Mouse (Mus musculus) gastrocnemius, postnatal 14 days (tissue): ENCODE data around the gene Tbc1d9. TPM values are rescaled to one million over a fixed set of nuclear protein-coding genes. Genes with fewer than 3 reads are reported as not detected.
"Not testable (repeated sequence)": the region's sequence is repeated elsewhere in the genome, so short reads cannot be mapped to it uniquely, and the experiment has no call there.

ENCODE experiments used
- DNase-seq: peaks from one replicate; pipeline ENCODE4 v3.0.0; 2021; ENCODE audit warnings: mixed read lengths
- intact Hi-C: fragments of 180-260 bp; cut with DNase I; formaldehyde crosslinking; loops from one replicate; pipeline ENCODE4 v1.15.1; 2025; ENCODE audit warnings: low total_unique reads
- total RNA-seq, 2 experiments: library from RNA; stranded (reverse); gene quantifications; 2 replicates each; pipeline ENCODE4 v1.2.3; 2021

Gene Tbc1d9
- total RNA-seq, 2 experiments from 2014 or later = 1.5 to 1.8 TPM

- DNase-seq = no peak
- intact Hi-C loops = no loop called here
Measured at GRCm38 (mm10) chr8:83304946-83305345, 139.8 kb downstream of the Tbc1d9 start.

GRCm38 (mm10) chr8:83309836-83310235 lies 144.7 kb downstream of the Tbc1d9 start:
- intact Hi-C loops = no loop called here
- DNase-seq = no peak

- intact Hi-C loops, DNase-seq: not testable (repeated sequence)
Measured at GRCm38 (mm10) chr8:83315084-83315483, 149.9 kb downstream of the Tbc1d9 start.

- intact Hi-C loops = no loop called here
- DNase-seq = no peak
Measured at GRCm38 (mm10) chr8:83315691-83316090, 150.5 kb downstream of the Tbc1d9 start.

GRCm38 (mm10) chr8:83320543-83320942 lies 155.4 kb downstream of the Tbc1d9 start:
- intact Hi-C loops = loop anchor here (10.0 kb wide), 1 partner anchor 124 kb away; no protein-coding TSS in a partner anchor
- no peak for DNase-seq

GRCm38 (mm10) chr8:83322374-83322773 lies 157.2 kb downstream of the Tbc1d9 start:
- intact Hi-C loops = loop anchor here (10.0 kb wide), 1 partner anchor 122 kb away; no protein-coding TSS in a partner anchor
- no peak for DNase-seq

Other genes with a start within 250 kb of the Tbc1d9 start
- gene Gm10645, start 818 bp downstream of the Tbc1d9 start, total RNA-seq = not detected
- gene Ucp1, start 125.0 kb downstream of the Tbc1d9 start, total RNA-seq = not detected
- 1 to 10 TPM; 7.1 to 8.0 TPM for gene Elmod2, start 167.1 kb downstream of the Tbc1d9 start, total RNA-seq
- gene Mgat4d, start 183.1 kb downstream of the Tbc1d9 start, total RNA-seq = not detected
- gene Clgn, start 224.5 kb downstream of the Tbc1d9 start, total RNA-seq = not detected